Mouse (Mus musculus) MEL (cell line): ENCODE measurements around the gene Lsamp.

Source experiments
- BHLHE40 ChIP-seq: IDR thresholded peaks from 2 replicates; pipeline ENCODE4 v1.6.1; 2012; ENCODE audit warnings: low read depth, mild to moderate bottlenecking, inconsistent platforms, low read length, improper control_type of control experiment, borderline replicate concordance
- CHD1 ChIP-seq: IDR thresholded peaks from 2 replicates; pipeline ENCODE4 v1.6.1; 2012; ENCODE audit warnings: low read depth, mild to moderate bottlenecking, inconsistent platforms, low read length, improper control_type of control experiment
- EP300 ChIP-seq, 2 experiments: IDR thresholded peaks; 2 replicates each; pipeline ENCODE4 v1.6.1; 2011; ENCODE audit warnings: improper control_type of control experiment in 2 of 2, low read length in 2 of 2, low read depth in 1 of 2, mild to moderate bottlenecking in 1 of 2
- POLR2A ChIP-seq, 2 experiments: IDR thresholded peaks; 2 replicates each; pipeline ENCODE4 v1.6.1; 2011 to 2012; ENCODE audit warnings: low read length in 2 of 2, mild to moderate bottlenecking in 2 of 2, control low read depth in 1 of 2, improper control_type of control experiment in 1 of 2, low read depth in 1 of 2, moderate library complexity in 1 of 2; ENCODE audit not compliant: control insufficient read depth in 1 of 2, insufficient read depth in 1 of 2, poor library complexity in 1 of 2

- TF ChIP-seq POLR2A (IDR thresholded peaks at IDR 0.05; ENCODE audit: control insufficient read depth in 1 of 2, insufficient read depth in 1 of 2, low read depth in 1 of 2, low read length in 2 of 2, poor library complexity in 1 of 2) (no peak), EP300 (IDR thresholded peaks at IDR 0.05; ENCODE audit: low read depth in 1 of 2, low read length in 2 of 2) (no peak), CHD1 (no peak), BHLHE40 (no peak)
Observed at GRCm38 (mm10) chr16:41701790-41702428, 1717.7 kb downstream of the Lsamp start.
